Mouse (Mus musculus) layer of hippocampus, adult 9-11 months (tissue): Measurements from ENCODE around the gene Igdcc4.
A peak's percentile ranks its signal among the peaks of the same experiment; 100 is the strongest.

Experiments used
- DNase-seq: peaks from one replicate; pipeline ENCODE4 v3.0.0; 2022

The Igdcc4 gene

GRCm38 (mm10) chr9:65113694-65114093, 12.4 kb downstream of the Igdcc4 start:
- no peak for DNase-seq

GRCm38 (mm10) chr9:65115891-65116290, 14.6 kb downstream of the Igdcc4 start:
- no peak for DNase-seq

- no peak for DNase-seq
These were observed 16.2 kb downstream of the Igdcc4 start for GRCm38 (mm10) chr9:65117516-65117915.

- peak; percentile 59 for DNase-seq
These were observed 19.6 kb downstream of the Igdcc4 start for GRCm38 (mm10) chr9:65120935-65121334.

GRCm38 (mm10) chr9:65122545-65122944, 21.3 kb downstream of the Igdcc4 start:
- peak; percentile 86 for DNase-seq

- no peak for DNase-seq
These were observed 22.4 kb downstream of the Igdcc4 start for GRCm38 (mm10) chr9:65123552-65124168.

GRCm38 (mm10) chr9:65128123-65128815, 27.0 kb downstream of the Igdcc4 start:
- DNase-seq, result no peak

- no peak for DNase-seq
These were observed 30.4 kb downstream of the Igdcc4 start for GRCm38 (mm10) chr9:65131717-65132116.

GRCm38 (mm10) chr9:65133739-65134138, 32.5 kb downstream of the Igdcc4 start:
- DNase-seq, result peak; percentile 42

GRCm38 (mm10) chr9:65135126-65135525, 33.8 kb downstream of the Igdcc4 start:
- no peak for DNase-seq

- DNase-seq, result no peak
These were observed 39.2 kb downstream of the Igdcc4 start for GRCm38 (mm10) chr9:65140491-65140890.

GRCm38 (mm10) chr9:65140936-65141305, 39.6 kb downstream of the Igdcc4 start, which contains the start of gene Igdcc3:
Gene Igdcc3, plus strand, starts transcription at chr9:65141189.
- no peak for DNase-seq

GRCm38 (mm10) chr9:65141306-65141975, 40.2 kb downstream of the Igdcc4 start:
- DNase-seq, result no peak

GRCm38 (mm10) chr9:65141976-65142318, 40.7 kb downstream of the Igdcc4 start:
- DNase-seq, result no peak

- no peak for DNase-seq
These were observed 41.1 kb downstream of the Igdcc4 start for GRCm38 (mm10) chr9:65142399-65142798.

GRCm38 (mm10) chr9:65146001-65146400, 44.7 kb downstream of the Igdcc4 start:
- DNase-seq, result no peak

GRCm38 (mm10) chr9:65148507-65148906, 47.2 kb downstream of the Igdcc4 start:
- DNase-seq, result no peak

- no peak for DNase-seq
These were observed 51.5 kb downstream of the Igdcc4 start for GRCm38 (mm10) chr9:65152711-65153330.

- no peak for DNase-seq
These were observed 52.0 kb downstream of the Igdcc4 start for GRCm38 (mm10) chr9:65153331-65153711.

- DNase-seq, result no peak
These were observed 53.6 kb downstream of the Igdcc4 start for GRCm38 (mm10) chr9:65154692-65155455.

- DNase-seq, result no peak
These were observed 55.3 kb downstream of the Igdcc4 start for GRCm38 (mm10) chr9:65156604-65157003.

GRCm38 (mm10) chr9:65157631-65158030, 56.3 kb downstream of the Igdcc4 start:
- no peak for DNase-seq

GRCm38 (mm10) chr9:65161188-65161587, 59.9 kb downstream of the Igdcc4 start:
- no peak for DNase-seq
